Mouse (Mus musculus) neural tube, embryonic 12.5 days (tissue): ENCODE data around the gene Fthl17b. TPM values are rescaled to one million over a fixed set of nuclear protein-coding genes. Genes with fewer than 3 reads are reported as not detected.
A peak's percentile ranks its signal among the peaks of the same experiment; 100 is the strongest.
"Not testable (repeated sequence)": the region's sequence is repeated elsewhere in the genome, so short reads cannot be mapped to it uniquely, and the experiment has no call there.

Experiments used
- ATAC-seq: fragments of 200-750 bp; cut with Nextera tagmentation; 2 replicates; pipeline ENCODE4 v1.8.0; 2017; ENCODE audit warnings: low read depth, mild to moderate bottlenecking, moderate TSS enrichment, moderate library complexity; ENCODE audit not compliant: low FRiP score
- H3K27ac ChIP-seq: fragments of 300-500 bp; sonication (generic); 2 replicates; pipeline ENCODE4 v1.5.1; 2016
- H3K27me3 ChIP-seq: fragments of 300-500 bp; sonication (generic); replicated peaks from 2 replicates; pipeline ENCODE4 v1.6.1; 2016; ENCODE audit warnings: mild to moderate bottlenecking
- H3K36me3 ChIP-seq: fragments of 300-500 bp; sonication (generic); 2 replicates; pipeline ENCODE4 v1.6.1; 2016; ENCODE audit warnings: mild to moderate bottlenecking
- H3K4me1 ChIP-seq: fragments of 300-500 bp; sonication (generic); 2 replicates; pipeline ENCODE4 v1.6.1; 2016
- H3K4me2 ChIP-seq: fragments of 300-500 bp; sonication (generic); replicated peaks from 2 replicates; pipeline ENCODE4 v1.6.1; 2016; ENCODE audit warnings: mild to moderate bottlenecking
- H3K4me3 ChIP-seq: fragments of 300-500 bp; sonication (generic); 2 replicates; pipeline ENCODE4 v1.5.1; 2016
- H3K9ac ChIP-seq: fragments of 300-500 bp; sonication (generic); 2 replicates; pipeline ENCODE4 v1.6.1; 2016; ENCODE audit warnings: mild to moderate bottlenecking
- H3K9me3 ChIP-seq: fragments of 300-500 bp; sonication (generic); 2 replicates; pipeline ENCODE4 v1.6.1; 2016; ENCODE audit warnings: mild to moderate bottlenecking
- WGBS: fragments of 180-500 bp; shearing (Covaris S2); methylation state at CpG from one replicate; pipeline ENCODE4 v1.1.7; 2016; 5-methylcytosine and 5-hydroxymethylcytosine counted together
- polyA plus RNA-seq: library from polyadenylated mRNA; unstranded; fragments of >200 nt; fragmentation: Nextera tagmentation; extraction: Ambion mirVana; gene quantifications from 2 replicates; pipeline ENCODE4 v1.2.1, GENCODE M21; 2016

The Fthl17b gene
- polyA plus RNA-seq = not detected in 2 replicates

GRCm38 (mm10) chrX:8962875-8963274, at the start of gene Fthl17b:
Gene Fthl17b (minus strand): TSS chrX:8962975.
- H3K4me3 ChIP-seq, H3K27me3 ChIP-seq, H3K27ac ChIP-seq, H3K36me3 ChIP-seq, ATAC-seq, H3K4me2 ChIP-seq, H3K9ac ChIP-seq, H3K4me1 ChIP-seq, H3K9me3 ChIP-seq: not testable (repeated sequence)
- 96% methylated on average over 5 of the region's 11 CpGs for WGBS

GRCm38 (mm10) chrX:8986655-8987054, 23.9 kb upstream of the Fthl17b start, which contains the start of gene Fthl17d:
Gene Fthl17d (minus strand): TSS chrX:8986755.
- not testable (repeated sequence) for H3K9ac ChIP-seq, H3K27me3 ChIP-seq, H3K27ac ChIP-seq, ATAC-seq, H3K36me3 ChIP-seq, H3K4me1 ChIP-seq, H3K9me3 ChIP-seq, H3K4me2 ChIP-seq, H3K4me3 ChIP-seq
- no CpG with 5 or more reads among the region's 9 CpGs for WGBS

GRCm38 (mm10) chrX:8976459-8976858, 13.7 kb upstream of the Fthl17b start, which contains the start of gene Fthl17c:
Gene Fthl17c (minus strand): TSS chrX:8976559.
- no CpG with 5 or more reads among the region's 11 CpGs for whole genome bisulfite sequencing
- not testable (repeated sequence) for H3K27ac ChIP-seq

GRCm38 (mm10) chrX:8964618-8965017, 1.8 kb upstream of the Fthl17b start:
- not testable (repeated sequence) for H3K9me3 ChIP-seq, H3K27me3 ChIP-seq, H3K4me1 ChIP-seq, H3K4me2 ChIP-seq, ATAC-seq, H3K4me3 ChIP-seq, H3K36me3 ChIP-seq, H3K27ac ChIP-seq, H3K9ac ChIP-seq
- WGBS = 36% methylated on average over 4 of the region's 4 CpGs

More at GRCm38 (mm10) chrX:8976459-8976858, 13.7 kb upstream of the Fthl17b start, which contains the start of gene Fthl17c:
- not testable (repeated sequence) for H3K36me3 ChIP-seq, H3K27me3 ChIP-seq, H3K4me3 ChIP-seq, H3K4me2 ChIP-seq, ATAC-seq, H3K9ac ChIP-seq, H3K4me1 ChIP-seq, H3K9me3 ChIP-seq

GRCm38 (mm10) chrX:8948130-8948805, 14.5 kb downstream of the Fthl17b start:
- not testable (repeated sequence) for H3K36me3 ChIP-seq, H3K9me3 ChIP-seq, H3K4me2 ChIP-seq, H3K4me1 ChIP-seq, H3K27me3 ChIP-seq, H3K9ac ChIP-seq, H3K4me3 ChIP-seq, H3K27ac ChIP-seq
- ATAC-seq = peak; percentile 78; the same call in 1 of the 2 replicates
- WGBS = 20% methylated on average over 7 of the region's 7 CpGs

- Histone ChIP-seq H3K4me3 (no peak overlapping the region), H3K4me1 (no peaks in the 10 kb centered on the region), H3K36me3 (no peaks in the 10 kb centered on the region), H3K9me3 (no peaks in the 10 kb centered on the region), H3K9ac (no peak overlapping the region), H3K27ac (no peak overlapping the region), H3K27me3 (no peaks in the 10 kb centered on the region), H3K4me2 (no peak overlapping the region)
- WGBS = 82% methylated on average over 8 of the region's 8 CpGs
- no peak for ATAC-seq
Measured at GRCm38 (mm10) chrX:8944041-8944440, 18.7 kb downstream of the Fthl17b start.

- Histone ChIP-seq H3K4me3 (no peak overlapping the region), H3K36me3 (no peaks in the 10 kb centered on the region), H3K9me3 (no peaks in the 10 kb centered on the region), H3K27ac (no peak overlapping the region), H3K27me3 (no peaks in the 10 kb centered on the region), H3K4me2 (no peak overlapping the region), H3K9ac (no peak overlapping the region), H3K4me1 (no peaks in the 10 kb centered on the region)
- WGBS = 28% methylated on average over 4 of the region's 4 CpGs
- 0 out of 2 replicates have a peak, but pooled peaks have one; percentile 44 for ATAC-seq
Measured at GRCm38 (mm10) chrX:8927308-8927707, 35.5 kb downstream of the Fthl17b start.

GRCm38 (mm10) chrX:8921813-8922607, 40.8 kb downstream of the Fthl17b start:
- H3K9me3 ChIP-seq = no peaks in the 10 kb centered on the region
- H3K27me3 ChIP-seq = no peaks in the 10 kb centered on the region
- no peak overlapping the region for H3K9ac ChIP-seq
- H3K4me3 ChIP-seq = no peak overlapping the region
- no peak overlapping the region for H3K4me2 ChIP-seq
- 57% methylated on average over 9 of the region's 9 CpGs for WGBS
- H3K36me3 ChIP-seq = no peaks in the 10 kb centered on the region
- ATAC-seq = no peak
- H3K27ac ChIP-seq = no peak overlapping the region
- no peaks in the 10 kb centered on the region for H3K4me1 ChIP-seq

- Histone ChIP-seq H3K27ac (no peak overlapping the region), H3K36me3 (no peaks in the 10 kb centered on the region), H3K4me2 (no peak overlapping the region), H3K27me3 (no peaks in the 10 kb centered on the region), H3K4me3 (no peak overlapping the region), H3K9me3 (no peaks in the 10 kb centered on the region), H3K4me1 (no peaks in the 10 kb centered on the region), H3K9ac (no peak overlapping the region)
- WGBS = 89% methylated on average over 4 of the region's 4 CpGs
- no peak for ATAC-seq
Measured at GRCm38 (mm10) chrX:8921080-8921479, 41.7 kb downstream of the Fthl17b start.

Other genes with a start within 250 kb of the Fthl17b start
- gene Ssx9, start 214.5 kb downstream of the Fthl17b start, polyA plus RNA-seq = not detected in 2 replicates
- not detected in 2 replicates for gene Ssxb5, start 159.3 kb downstream of the Fthl17b start, polyA plus RNA-seq
- gene Gm6592, start 119.0 kb downstream of the Fthl17b start, polyA plus RNA-seq = not detected in 2 replicates
- gene Gm5751, start 88.7 kb downstream of the Fthl17b start, polyA plus RNA-seq = not detected in 2 replicates
- 15.5 and 17.8 TPM in 2 replicates for gene B630019K06Rik, start 70.6 kb downstream of the Fthl17b start, polyA plus RNA-seq
- gene Fthl17c, start 13.6 kb upstream of the Fthl17b start, polyA plus RNA-seq = not detected in 2 replicates
- gene Fthl17d, start 23.8 kb upstream of the Fthl17b start, polyA plus RNA-seq = not detected in 2 replicates
- gene Fthl17e, start 70.5 kb upstream of the Fthl17b start, polyA plus RNA-seq = not detected in 2 replicates
- gene Fthl17f, start 100.0 kb upstream of the Fthl17b start, polyA plus RNA-seq = not detected in 2 replicates
- not detected in 2 replicates for gene 4930402K13Rik, start 141.6 kb upstream of the Fthl17b start, polyA plus RNA-seq
- 1.2 TPM in 2 replicates for gene Lancl3, start 236.9 kb upstream of the Fthl17b start, polyA plus RNA-seq